Mouse (Mus musculus): ENCODE results near the gene Tmem59l.

- TF ChIP-seq CTCF (IDR thresholded peaks at IDR 0.05; ENCODE audit: low read depth, low read length) (no peak), POLR2A (IDR thresholded peaks at IDR 0.05; ENCODE audit: insufficient read depth, low read length) (no peak)
Observed at GRCm38 (mm10) chr8:70529299-70529698, 42.1 kb upstream of the Tmem59l start.
